ENCODE assay signal across 25 mouse cellular contexts in the genomic region with DNA sequence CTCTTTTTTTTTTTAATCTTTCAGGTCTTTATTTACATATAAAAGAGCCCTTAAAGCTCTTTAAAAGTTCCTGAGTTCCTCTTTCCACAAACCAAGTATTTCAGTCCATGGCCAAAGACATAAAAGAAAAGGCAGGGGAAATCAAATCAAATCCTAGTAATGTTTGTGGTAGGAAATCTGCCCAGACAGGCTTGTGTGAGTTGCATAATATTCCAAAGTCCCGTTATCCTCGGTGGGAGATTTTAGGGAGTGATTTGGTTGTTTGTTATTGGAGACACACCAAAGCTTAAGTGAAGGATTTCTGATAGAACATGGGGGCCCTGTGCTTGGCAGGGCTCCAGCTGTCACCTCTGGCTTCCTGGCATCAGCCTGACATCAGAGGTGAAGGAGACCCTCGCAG.
DNase-seq lines count a peak whose midpoint lies in the region; ATAC-seq and TF ChIP-seq lines count a peak whose summit lies in the region.
"Had no signal": no experiment of that assay in that cellular context is flagged by ENCODE, and none has a peak within 500 bp of the region (broad histone marks: within the 10 kb centered on the region; RNA-seq: fewer than 3 reads in every experiment).

No protein-coding gene starts in this region.

- no peak for TF ChIP-seq POLR2A in embryonic fibroblast, embryonic 13.5 days (IDR thresholded peaks at IDR 0.05; ENCODE audit: low read depth, low read length)

- no peaks in the 10 kb centered on the region for H3K36me3 ChIP-seq in heart, embryonic 16.5 days (ENCODE audit: control insufficient read depth, insufficient read depth)
- no peaks in the 10 kb centered on the region for H3K36me3 ChIP-seq in lung, embryonic 15.5 days
- H3K36me3 ChIP-seq: forebrain, embryonic 15.5 days; hindbrain, embryonic 13.5 days; kidney, embryonic 15.5 days; limb, embryonic 12.5 days; liver, embryonic 15.5 days; midbrain, embryonic 10.5 days; neural tube, embryonic 13.5 days had no signal

- TF ChIP-seq CTCF in gastrocnemius, adult 2 months (IDR thresholded peaks at IDR 0.05), result no peak
- no peak for TF ChIP-seq CTCF in embryonic fibroblast, embryonic 13.5 days (IDR thresholded peaks at IDR 0.05; ENCODE audit: borderline replicate concordance, insufficient read depth, low read length)

- WGBS in heart, embryonic 16.5 days, result 30% methylated on average over 3 of the region's 3 CpGs
- 15% methylated on average over 3 of the region's 3 CpGs for WGBS in lung, embryonic 15.5 days

- H3K9me3 ChIP-seq in heart, embryonic 16.5 days (replicated peaks; ENCODE audit: control insufficient read depth, low read length), result no peaks in the 10 kb centered on the region
- no peaks in the 10 kb centered on the region for H3K9me3 ChIP-seq in lung, embryonic 15.5 days
- H3K9me3 ChIP-seq: forebrain, embryonic 15.5 days; hindbrain, embryonic 13.5 days; kidney, embryonic 15.5 days; limb, embryonic 12.5 days; liver, embryonic 15.5 days; midbrain, embryonic 10.5 days; neural tube, embryonic 13.5 days had no signal

- 0 out of 2 replicates have a peak overlapping the region, but pooled peaks have one; percentile 5 for H3K4me2 ChIP-seq in heart, embryonic 16.5 days (ENCODE audit: low read depth, low read length)
- H3K4me2 ChIP-seq in lung, embryonic 15.5 days, result peak overlapping the region; percentile 8; the same call in 1 of the 2 replicates
- H3K4me2 ChIP-seq: forebrain, embryonic 15.5 days; hindbrain, embryonic 13.5 days; kidney, embryonic 15.5 days; limb, embryonic 12.5 days; liver, embryonic 15.5 days; neural tube, embryonic 13.5 days had no signal

- no peaks in the 10 kb centered on the region for H3K27me3 ChIP-seq in heart, embryonic 16.5 days (ENCODE audit: control insufficient read depth, insufficient read depth, low read length)
- H3K27me3 ChIP-seq in lung, embryonic 15.5 days, result no peaks in the 10 kb centered on the region
- H3K27me3 ChIP-seq: forebrain, embryonic 15.5 days; hindbrain, embryonic 13.5 days; kidney, embryonic 15.5 days; liver, embryonic 15.5 days; neural tube, embryonic 13.5 days had no signal

- no peak for ATAC-seq in heart, embryonic 16.5 days (replicated peaks; ENCODE audit: extremely low read depth, insufficient read depth, low FRiP score)
- no peak for ATAC-seq in lung, embryonic 15.5 days (ENCODE audit: borderline replicate concordance, extremely low read depth, low FRiP score, low TSS enrichment)
- ATAC-seq: forebrain, embryonic 15.5 days; midbrain, embryonic 16.5 days had no signal

- intact Hi-C loops in gastrocnemius, adult 2 months (cut with DNase I), result no loop called here

- peak overlapping the region; percentile 15 for H3K4me3 ChIP-seq in gastrocnemius, adult 2 months
- no peak overlapping the region for H3K4me3 ChIP-seq in heart, embryonic 16.5 days (ENCODE audit: low read length)
- no peak overlapping the region for H3K4me3 ChIP-seq in lung, embryonic 15.5 days
- H3K4me3 ChIP-seq in embryonic fibroblast, embryonic 13.5 days (ENCODE audit: insufficient read depth, low read length), result no peak overlapping the region
- H3K4me3 ChIP-seq: forebrain, embryonic 15.5 days; hindbrain, embryonic 13.5 days; kidney, embryonic 15.5 days; limb, embryonic 12.5 days; liver, embryonic 15.5 days; midbrain, embryonic 10.5 days; myocyte; neural tube, embryonic 13.5 days had no signal

- H3K9ac ChIP-seq in heart, embryonic 16.5 days (ENCODE audit: low read length), result peak overlapping the region; percentile 38; the same call in 1 of the 2 replicates
- H3K9ac ChIP-seq in lung, embryonic 15.5 days, result no peak overlapping the region
- H3K9ac ChIP-seq: forebrain, embryonic 15.5 days; hindbrain, embryonic 13.5 days; kidney, embryonic 15.5 days; limb, embryonic 12.5 days; liver, embryonic 15.5 days; neural tube, embryonic 13.5 days had no signal

- peak overlapping the region; percentile 59 for H3K27ac ChIP-seq in gastrocnemius, adult 2 months
- peak overlapping the region; percentile 50 for H3K27ac ChIP-seq in heart, embryonic 16.5 days (ENCODE audit: low read length)
- H3K27ac ChIP-seq in lung, embryonic 15.5 days, result peak overlapping the region; percentile 1; the same call in 1 of the 2 replicates
- peak overlapping the region; percentile 60 for H3K27ac ChIP-seq in embryonic fibroblast, embryonic 13.5 days (ENCODE audit: insufficient read depth, low read length)
- H3K27ac ChIP-seq: forebrain, embryonic 15.5 days; hindbrain, embryonic 13.5 days; kidney, embryonic 15.5 days; limb, embryonic 12.5 days; liver, embryonic 15.5 days; midbrain, embryonic 10.5 days; neural tube, embryonic 13.5 days had no signal

- H3K4me1 ChIP-seq in heart, embryonic 16.5 days (ENCODE audit: control insufficient read depth, insufficient read depth, low read length), result peaks cover 14% of the 10 kb centered on the region
- peaks cover 26% of the 10 kb centered on the region for H3K4me1 ChIP-seq in lung, embryonic 15.5 days
- H3K4me1 ChIP-seq in embryonic fibroblast, embryonic 13.5 days (ENCODE audit: control insufficient read depth, insufficient read depth, low read length), result 0 out of 2 replicates have a peak, but pooled peaks cover 5% of the 10 kb centered on the region
- H3K4me1 ChIP-seq: forebrain, embryonic 15.5 days; hindbrain, embryonic 13.5 days; liver, embryonic 15.5 days; midbrain, embryonic 10.5 days; neural tube, embryonic 13.5 days had no signal

- DNase-seq in gastrocnemius, adult 2 months, result peak; percentile 21
- DNase-seq in gastrocnemius, adult 8-10 months (ENCODE audit: low spot score in 2 of 2), result no peak
- DNase-seq in heart, postnatal 4 days, result no peak
- DNase-seq in lung, postnatal 36 days, result no peak
- no peak for DNase-seq in cerebellum, postnatal 25 days
- DNase-seq: adrenal gland, postnatal 10 days; cerebellum, adult 2 months; cerebellum, postnatal 36 days; kidney, adult 11 months; kidney, postnatal 36 days; layer of hippocampus, postnatal 36 days; retina, postnatal 1 day; right cerebral cortex, postnatal 25 days had no signal

Comparison
In these comparisons a context has a peak if more than half of its experiments do, and no peak if none do; other contexts are left out.
1. H3K27ac ChIP-seq: peak in every context shown above with its lines; median percentile 60 in embryonic fibroblast, embryonic 13.5 days; 59 in gastrocnemius, adult 2 months; 50 in heart, embryonic 16.5 days; 1 in lung, embryonic 15.5 days.